Mouse (Mus musculus) embryonic facial prominence, embryonic 11.5 days (tissue): ENCODE data around the gene Wdr4. TPM values are rescaled to one million over a fixed set of nuclear protein-coding genes. Genes with fewer than 3 reads are reported as not detected.

Experiments used
- ATAC-seq: fragments of 200-750 bp; cut with Nextera tagmentation; replicated peaks from 2 replicates; pipeline ENCODE4 v1.8.0; 2017; ENCODE audit warnings: low read depth; ENCODE audit not compliant: insufficient number of reproducible peaks, low FRiP score, low TSS enrichment
- DNase-seq: peaks from one replicate; pipeline ENCODE4 v3.0.0-alpha.2; 2015; ENCODE audit warnings: low spot score
- H3K27ac ChIP-seq: fragments of 300-500 bp; sonication (generic); replicated peaks from 2 replicates; pipeline ENCODE4 v1.5.1; 2014; ENCODE audit warnings: mild to moderate bottlenecking, low read depth, low read length, control low read depth
- H3K27me3 ChIP-seq: fragments of 300-500 bp; sonication (generic); 2 replicates; pipeline ENCODE4 v1.6.1; 2014; ENCODE audit warnings: mild to moderate bottlenecking, low read length, moderate library complexity, mixed read lengths; ENCODE audit not compliant: control insufficient read depth, insufficient read depth
- H3K36me3 ChIP-seq: fragments of 300-500 bp; sonication (generic); replicated peaks from 2 replicates; pipeline ENCODE4 v1.6.1; 2014; ENCODE audit warnings: low read depth, mild to moderate bottlenecking, low read length, moderate library complexity, mixed read lengths; ENCODE audit not compliant: control insufficient read depth, insufficient read depth
- H3K4me1 ChIP-seq: fragments of 300-500 bp; sonication (generic); 2 replicates; pipeline ENCODE4 v1.6.1; 2014; ENCODE audit warnings: low read length, mixed read lengths; ENCODE audit not compliant: control insufficient read depth, insufficient read depth
- H3K4me2 ChIP-seq: fragments of 300-500 bp; sonication (generic); 2 replicates; pipeline ENCODE4 v1.6.1; 2014; ENCODE audit warnings: low read depth, mild to moderate bottlenecking, control low read depth, low read length, moderate library complexity
- H3K4me3 ChIP-seq: fragments of 300-500 bp; sonication (generic); 2 replicates; pipeline ENCODE4 v1.5.1; 2014; ENCODE audit warnings: low read depth, low read length, control low read depth
- H3K9ac ChIP-seq: fragments of 300-500 bp; sonication (generic); replicated peaks from 2 replicates; pipeline ENCODE4 v1.6.1; 2014; ENCODE audit warnings: mild to moderate bottlenecking, control low read depth, low read length
- H3K9me3 ChIP-seq: fragments of 300-500 bp; sonication (generic); replicated peaks from 2 replicates; pipeline ENCODE4 v1.6.1; 2016; ENCODE audit warnings: mild to moderate bottlenecking, low read length, inconsistent platforms, mixed read lengths; ENCODE audit not compliant: control insufficient read depth
- WGBS: fragments of 180-500 bp; shearing (Covaris S2); extraction: QIAGEN DNeasy Blood & Tissue Kit; methylation state at CpG from one replicate; pipeline ENCODE4 v1.1.7; 2014; 5-methylcytosine and 5-hydroxymethylcytosine counted together
- polyA plus RNA-seq: library from polyadenylated mRNA; unstranded; fragments of >200 nt; fragmentation: Nextera tagmentation; extraction: Ambion mirVana; gene quantifications from 2 replicates; pipeline ENCODE4 v1.2.1, GENCODE M21; 2014

Wdr4 gene
- polyA plus RNA-seq, 1 experiment from 2014 or later: 34.6 TPM

DNA sequence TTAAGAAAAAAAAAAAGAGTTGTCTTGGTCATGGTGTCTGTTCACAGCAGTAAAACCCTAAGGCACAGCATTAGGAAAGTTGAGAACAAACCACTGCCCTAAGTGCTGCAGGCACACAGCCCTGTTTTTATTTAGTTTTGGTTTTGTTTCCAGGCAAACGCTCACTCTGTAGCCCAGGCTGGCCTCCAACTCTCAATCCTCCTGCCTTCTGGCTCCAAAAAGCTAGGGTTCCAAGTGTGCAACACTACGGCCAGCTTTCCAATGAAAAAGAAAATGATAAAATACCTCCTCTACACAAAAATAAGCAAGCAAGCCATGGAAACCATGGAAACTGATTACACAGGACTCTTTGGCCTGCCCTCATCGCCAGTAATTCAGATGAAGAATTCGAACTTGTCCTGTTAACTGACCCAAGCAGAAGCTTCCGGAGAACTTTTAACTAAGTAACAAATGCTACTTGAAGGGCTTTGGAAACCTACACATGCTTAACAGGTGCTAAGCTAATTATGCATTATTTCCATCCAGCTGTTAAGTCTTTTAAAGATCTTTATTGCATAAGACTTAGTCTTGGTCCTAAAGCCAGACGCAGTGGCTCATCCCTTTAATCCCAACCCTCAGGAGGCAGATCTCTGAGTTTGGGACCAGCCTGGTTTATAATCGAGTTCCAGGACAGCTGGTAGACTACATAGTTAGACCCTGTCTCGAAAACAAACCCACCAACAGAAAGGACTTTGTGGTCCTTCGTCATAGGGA, 26.8 kb upstream of the Wdr4 start:
- DNase-seq: no peak
- H3K9me3 ChIP-seq: no peaks in the 10 kb centered on the region
- no peak overlapping the region for H3K9ac ChIP-seq
- H3K27me3 ChIP-seq: no peaks in the 10 kb centered on the region
- H3K4me3 ChIP-seq: no peak overlapping the region
- ATAC-seq: no peak
- no peak overlapping the region for H3K4me2 ChIP-seq
- 90% methylated on average over 9 of the region's 9 CpGs for WGBS
- no peak overlapping the region for H3K27ac ChIP-seq
- H3K36me3 ChIP-seq: no peaks in the 10 kb centered on the region
- H3K4me1 ChIP-seq: no peaks in the 10 kb centered on the region; the same call in 1 of the 2 replicates

DNA sequence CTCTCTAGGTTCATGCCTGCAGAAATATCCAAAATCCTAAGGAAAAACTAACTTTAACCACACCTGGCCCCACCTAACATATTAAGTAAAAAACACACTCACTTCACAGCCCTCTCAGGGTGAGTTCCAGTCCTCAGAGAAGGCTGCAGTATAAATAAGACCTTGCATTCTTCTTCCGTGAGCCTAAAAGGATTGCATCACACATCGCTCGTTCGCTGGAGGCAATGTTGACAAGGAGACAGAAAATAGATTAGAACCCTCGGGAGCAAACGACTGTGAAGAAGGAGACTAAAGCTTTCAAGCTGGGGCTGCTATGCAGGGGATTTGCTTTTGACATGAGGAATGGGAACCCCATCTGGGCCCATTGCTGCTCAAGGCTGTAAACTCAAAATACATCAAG, 23.8 kb upstream of the Wdr4 start:
- no peak overlapping the region for H3K9ac ChIP-seq
- H3K9me3 ChIP-seq: no peaks in the 10 kb centered on the region
- H3K27me3 ChIP-seq: no peaks in the 10 kb centered on the region
- WGBS: 34% methylated on average over 6 of the region's 6 CpGs
- no peak overlapping the region for H3K27ac ChIP-seq
- no peaks in the 10 kb centered on the region for H3K36me3 ChIP-seq
- H3K4me1 ChIP-seq: no peaks in the 10 kb centered on the region
- no peak overlapping the region for H3K4me3 ChIP-seq
- ATAC-seq (no peak), DNase-seq (no peak)
- H3K4me2 ChIP-seq: no peak overlapping the region

DNA sequence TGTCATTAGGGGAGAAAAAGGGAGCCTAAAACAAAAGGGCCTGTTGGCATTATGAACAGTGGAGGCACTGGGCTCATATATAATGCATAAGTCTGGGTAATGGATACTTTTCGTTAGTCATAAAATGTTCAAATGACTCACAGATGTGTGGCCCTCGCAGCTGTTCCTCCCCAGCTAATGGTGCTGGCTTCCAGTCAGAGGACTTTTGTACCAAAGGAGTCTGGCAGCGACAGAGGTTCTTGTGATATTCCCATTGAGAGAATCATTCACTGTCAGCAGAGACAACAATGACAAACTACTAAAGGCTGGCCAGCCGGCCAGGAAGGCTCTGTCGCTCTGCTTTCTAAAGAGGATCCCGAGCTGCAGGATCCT, 21.7 kb upstream of the Wdr4 start:
- DNase-seq: peak; percentile 66
- no peak overlapping the region for H3K4me3 ChIP-seq
- H3K27ac ChIP-seq: no peak overlapping the region; the same call in 1 of the 2 replicates
- no peaks in the 10 kb centered on the region for H3K36me3 ChIP-seq
- H3K4me2 ChIP-seq: no peak overlapping the region
- H3K4me1 ChIP-seq: no peaks in the 10 kb centered on the region
- H3K9ac ChIP-seq: no peak overlapping the region
- ATAC-seq: no peak
- H3K9me3 ChIP-seq: no peaks in the 10 kb centered on the region
- WGBS: 39% methylated on average over 6 of the region's 6 CpGs
- no peaks in the 10 kb centered on the region for H3K27me3 ChIP-seq

DNA sequence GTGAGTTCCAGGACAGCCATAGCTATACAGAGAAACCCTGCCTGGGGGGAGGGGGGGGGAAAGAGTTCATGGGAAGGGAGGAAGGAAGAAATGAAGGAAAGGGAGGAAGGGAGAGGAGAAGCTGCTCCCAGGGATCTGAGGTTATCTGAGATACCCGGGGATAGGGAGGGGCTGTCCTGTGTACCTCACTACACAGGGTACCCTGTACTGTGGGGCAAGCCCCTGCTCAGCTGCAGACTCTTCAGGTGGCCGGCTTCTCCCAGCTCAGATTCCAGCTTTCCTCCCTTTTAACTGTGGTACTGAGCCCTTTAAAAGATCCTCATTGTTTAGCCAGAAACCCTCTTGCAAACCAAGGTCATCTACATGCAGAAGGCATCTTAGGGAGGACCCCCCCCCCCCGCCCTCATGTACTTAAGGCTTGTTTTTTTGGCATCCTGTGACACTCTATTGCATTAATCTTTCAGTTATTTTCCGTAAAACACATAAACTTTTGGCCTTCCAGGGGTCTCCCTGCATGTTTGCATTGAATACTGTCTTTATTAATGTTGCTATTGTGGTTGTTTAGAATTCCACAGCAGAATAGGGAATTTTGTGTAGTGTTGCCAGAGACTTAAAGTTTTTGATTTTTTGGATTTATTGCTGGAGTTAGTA, 21.2 kb upstream of the Wdr4 start:
- Histone ChIP-seq H3K4me1 (peaks cover 1% of the 10 kb centered on the region; the same call in 1 of the 2 replicates), H3K27ac (no peak overlapping the region), H3K4me2 (no peak overlapping the region), H3K36me3 (no peaks in the 10 kb centered on the region), H3K27me3 (no peaks in the 10 kb centered on the region), H3K9ac (no peak overlapping the region), H3K4me3 (no peak overlapping the region), H3K9me3 (no peaks in the 10 kb centered on the region)
- DNase-seq: no peak
- WGBS: 61% methylated on average over 4 of the region's 4 CpGs
- no peak for ATAC-seq

DNA sequence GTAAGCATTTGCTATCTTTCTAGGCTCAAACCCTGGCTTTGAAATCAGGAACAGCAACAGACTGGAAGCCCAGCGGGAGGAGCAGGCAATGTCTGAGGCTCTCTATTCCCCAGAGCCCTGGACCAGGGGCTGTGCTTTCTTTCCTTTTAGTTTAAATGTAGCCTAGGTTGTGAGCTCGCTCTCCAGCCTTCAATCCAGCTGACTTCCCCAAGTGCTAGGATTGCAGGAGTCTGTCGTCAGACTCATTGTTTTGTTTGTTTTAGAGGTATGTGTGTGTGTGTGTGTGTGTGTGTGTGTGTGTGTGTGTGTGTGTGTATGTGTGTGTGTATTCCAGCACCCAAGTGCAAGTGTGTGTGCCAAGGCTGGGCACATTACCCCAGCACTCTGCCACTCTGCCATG, 20.3 kb upstream of the Wdr4 start:
- DNase-seq: no peak
- no peaks in the 10 kb centered on the region for H3K36me3 ChIP-seq
- H3K9ac ChIP-seq: no peak overlapping the region
- H3K4me3 ChIP-seq: no peak overlapping the region
- no peaks in the 10 kb centered on the region for H3K27me3 ChIP-seq
- H3K9me3 ChIP-seq: no peaks in the 10 kb centered on the region
- no peak for ATAC-seq
- H3K4me1 ChIP-seq: peaks cover 5% of the 10 kb centered on the region; the same call in 1 of the 2 replicates
- 62% methylated on average over 3 of the region's 3 CpGs for WGBS
- no peak overlapping the region for H3K27ac ChIP-seq
- no peak overlapping the region for H3K4me2 ChIP-seq

DNA sequence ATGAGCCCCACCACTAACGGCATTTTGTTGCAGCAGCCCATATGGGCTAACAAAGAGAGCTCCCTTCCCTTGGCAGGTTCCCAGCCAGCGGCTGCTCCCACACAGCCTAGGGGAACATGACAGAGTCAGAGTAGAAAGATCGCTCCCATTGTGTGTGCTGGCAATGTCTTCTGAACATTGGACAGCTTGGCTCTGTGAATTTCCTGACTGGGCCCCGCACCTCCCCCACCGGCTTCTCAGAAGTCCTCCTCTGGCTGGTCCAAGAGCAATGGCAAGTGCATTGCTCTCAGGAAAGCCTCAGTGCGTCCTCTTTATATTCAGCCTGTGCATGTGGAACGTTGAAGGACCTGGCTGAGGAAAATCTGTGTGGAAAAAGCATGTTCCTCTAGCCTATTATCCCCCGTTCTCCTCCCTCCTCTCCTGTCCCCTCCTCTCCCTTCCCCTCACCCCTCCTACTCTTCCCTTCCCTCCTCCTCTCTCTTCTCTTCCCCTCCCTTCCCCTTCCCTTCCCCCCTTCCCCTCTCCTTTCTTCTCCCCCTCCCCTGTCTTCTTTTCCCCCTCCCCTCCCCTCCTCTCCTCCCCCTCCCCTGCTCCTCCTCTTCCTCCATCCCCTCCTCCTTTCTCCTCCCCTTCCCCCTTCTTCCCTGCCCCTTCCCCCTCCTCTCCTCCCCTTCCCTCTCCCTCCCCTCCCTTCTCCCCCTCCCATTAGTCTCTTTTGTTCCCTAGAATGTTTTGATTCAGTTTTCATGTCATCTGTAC, 16.3 kb upstream of the Wdr4 start:
- DNase-seq (peak; percentile 33), ATAC-seq (peak; percentile 54; the same call in 1 of the 2 replicates)
- H3K4me2 ChIP-seq: 0 out of 2 replicates have a peak overlapping the region, but pooled peaks have one; percentile 7
- H3K27me3 ChIP-seq: no peaks in the 10 kb centered on the region
- H3K36me3 ChIP-seq: 0 out of 2 replicates have a peak, but pooled peaks cover under 1% of the 10 kb centered on the region
- H3K9ac ChIP-seq: no peak overlapping the region; the same call in 1 of the 2 replicates
- peaks cover 5% of the 10 kb centered on the region; the same call in 1 of the 2 replicates for H3K4me1 ChIP-seq
- H3K4me3 ChIP-seq: no peak overlapping the region
- H3K9me3 ChIP-seq: no peaks in the 10 kb centered on the region
- 26% methylated on average over 8 of the region's 8 CpGs for WGBS
- H3K27ac ChIP-seq: peak overlapping the region; percentile 52; the same call in 1 of the 2 replicates

DNA sequence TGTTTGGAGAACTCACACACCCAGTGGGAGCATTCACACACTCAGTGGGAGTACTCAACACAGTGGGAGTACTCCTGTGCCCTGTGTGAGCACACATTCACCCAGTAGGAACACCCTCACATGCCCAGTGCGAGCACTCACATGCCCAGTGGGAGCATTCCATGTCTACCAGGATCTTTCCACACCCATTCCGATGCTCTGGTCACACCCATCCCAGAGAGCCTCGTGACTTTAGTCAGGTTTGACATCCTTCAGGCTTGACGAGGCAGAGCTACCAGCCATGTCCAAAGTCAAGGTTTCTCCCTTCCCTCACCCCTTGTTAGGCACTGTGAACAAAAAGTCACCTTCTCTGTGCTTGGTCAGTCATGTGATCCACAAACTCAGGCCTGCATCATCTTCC, 15.6 kb upstream of the Wdr4 start:
- 74% methylated on average over 4 of the region's 4 CpGs for WGBS
- Histone ChIP-seq H3K4me2 (no peak overlapping the region), H3K36me3 (0 out of 2 replicates have a peak, but pooled peaks cover 3% of the 10 kb centered on the region), H3K9me3 (no peaks in the 10 kb centered on the region), H3K9ac (no peak overlapping the region), H3K4me3 (no peak overlapping the region), H3K27me3 (no peaks in the 10 kb centered on the region), H3K4me1 (peaks cover 5% of the 10 kb centered on the region; the same call in 1 of the 2 replicates), H3K27ac (peak overlapping the region; percentile 52; the same call in 1 of the 2 replicates)
- DNase-seq: no peak
- ATAC-seq: 0 out of 2 replicates have a peak, but pooled peaks have one; percentile 22
